Mouse (Mus musculus) ES-Bruce4 (cell line): Measurements from ENCODE around the gene Dpf3. TPM values are rescaled to one million over a fixed set of nuclear protein-coding genes. Genes with fewer than 3 reads are reported as not detected.

ENCODE experiments used
- H3K27ac ChIP-seq: 2 replicates; pipeline ENCODE4 v1.5.1; 2012; ENCODE audit warnings: low read length, inconsistent platforms; ENCODE audit not compliant: insufficient read depth
- H3K27me3 ChIP-seq: 2 replicates; pipeline ENCODE4 v1.6.1; 2012; ENCODE audit warnings: mild to moderate bottlenecking, low read length, inconsistent platforms; ENCODE audit not compliant: control insufficient read depth, poor library complexity, insufficient read depth, severe bottlenecking
- H3K36me3 ChIP-seq: 2 replicates; pipeline ENCODE4 v1.6.1; 2012; ENCODE audit warnings: inconsistent platforms, mild to moderate bottlenecking, low read length, moderate library complexity; ENCODE audit not compliant: control insufficient read depth, poor library complexity, insufficient read depth, severe bottlenecking
- H3K4me1 ChIP-seq: one replicate; pipeline ENCODE4 v1.8.1; 2011; ENCODE audit warnings: low read length; ENCODE audit not compliant: control insufficient read depth, insufficient read depth
- H3K4me3 ChIP-seq: 2 replicates; pipeline ENCODE4 v1.5.1; 2011; ENCODE audit warnings: low read depth, mild to moderate bottlenecking, low read length
- H3K9ac ChIP-seq: 2 replicates; pipeline ENCODE4 v1.6.1; 2012; ENCODE audit warnings: low read depth, mild to moderate bottlenecking, inconsistent platforms; ENCODE audit not compliant: poor library complexity, severe bottlenecking
- H3K9me3 ChIP-seq: replicated peaks from 2 replicates; pipeline ENCODE4 v1.6.1; 2012; ENCODE audit warnings: mild to moderate bottlenecking, low read length, inconsistent platforms; ENCODE audit not compliant: control insufficient read depth, poor library complexity, insufficient read depth, severe bottlenecking
- CTCF ChIP-seq: IDR thresholded peaks from one replicate; pipeline ENCODE4 v1.8.1; 2011; ENCODE audit warnings: low read depth, low read length
- EP300 ChIP-seq: IDR thresholded peaks from 2 replicates; pipeline ENCODE4 v1.6.1; 2011; ENCODE audit warnings: low read depth, low read length; ENCODE audit not compliant: insufficient read depth
- POLR2A ChIP-seq: IDR thresholded peaks from one replicate; pipeline ENCODE4 v1.8.1; 2011; ENCODE audit warnings: low read length; ENCODE audit not compliant: insufficient read depth
- polyA plus RNA-seq: library from polyadenylated mRNA; stranded (reverse); fragments of >200 nt; gene quantifications from 2 replicates; pipeline ENCODE4 v1.2.4, GENCODE M21; 2011; ENCODE audit warnings: low read depth; ENCODE audit not compliant: missing spikeins, insufficient read depth, insufficient read length

Dpf3 gene
- polyA plus RNA-seq, 1 experiment, result not detected

DNA sequence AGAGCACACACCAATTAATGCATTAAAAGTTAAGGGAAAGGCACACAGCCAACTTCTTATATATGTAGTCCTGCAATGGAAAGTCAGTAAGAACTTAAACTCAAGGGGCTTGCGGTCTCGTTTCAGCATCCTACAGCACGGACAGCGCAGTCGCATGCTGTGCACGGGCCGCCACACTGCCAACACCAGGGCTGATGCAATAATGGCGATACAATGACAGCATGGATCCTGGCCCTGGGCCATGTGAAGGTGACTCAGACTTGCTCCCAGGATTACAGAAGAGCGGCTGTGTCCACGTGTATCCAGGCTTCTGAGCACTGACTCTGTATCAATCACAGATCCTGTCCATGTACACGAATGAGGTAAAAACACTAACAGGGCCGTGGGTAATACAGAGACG lies 158.6 kb downstream of the Dpf3 start:
- no peak overlapping the region for H3K4me3 ChIP-seq
- H3K27me3 ChIP-seq, result no peaks in the 10 kb centered on the region
- no peaks in the 10 kb centered on the region for H3K9me3 ChIP-seq
- no peak overlapping the region for H3K27ac ChIP-seq
- TF ChIP-seq EP300 (peak; percentile 36; the same call in 1 of the 2 replicates), POLR2A (no peak), CTCF (no peak)
- H3K4me1 ChIP-seq, result peaks cover 2% of the 10 kb centered on the region
- no peaks in the 10 kb centered on the region for H3K36me3 ChIP-seq
- H3K9ac ChIP-seq, result no peak overlapping the region

DNA sequence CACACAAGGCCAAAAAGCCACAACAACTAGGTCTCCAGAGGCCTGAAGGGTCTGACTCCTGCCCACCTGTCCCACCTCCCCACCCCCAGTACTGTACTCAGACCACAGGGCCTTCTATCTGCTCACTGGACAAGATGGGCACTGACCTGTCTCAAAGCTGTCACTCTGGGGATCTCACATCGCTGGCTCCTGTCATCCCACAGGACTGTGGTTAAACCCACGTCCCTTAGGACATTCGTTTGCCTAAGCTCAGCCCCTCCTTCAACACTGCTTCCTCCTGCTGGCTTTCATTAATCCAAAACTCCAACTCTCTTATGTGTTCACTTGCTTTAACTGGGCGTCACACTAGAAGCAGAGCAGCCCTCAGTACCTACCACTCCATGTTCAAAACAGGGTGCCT lies 159.0 kb downstream of the Dpf3 start:
- Histone ChIP-seq H3K4me1 (peaks cover 2% of the 10 kb centered on the region), H3K36me3 (no peaks in the 10 kb centered on the region), H3K4me3 (no peak overlapping the region), H3K27ac (no peak overlapping the region), H3K9ac (no peak overlapping the region), H3K27me3 (no peaks in the 10 kb centered on the region), H3K9me3 (no peaks in the 10 kb centered on the region)
- TF ChIP-seq EP300, result no peak
- no peak for TF ChIP-seq POLR2A
- TF ChIP-seq CTCF, result no peak

DNA sequence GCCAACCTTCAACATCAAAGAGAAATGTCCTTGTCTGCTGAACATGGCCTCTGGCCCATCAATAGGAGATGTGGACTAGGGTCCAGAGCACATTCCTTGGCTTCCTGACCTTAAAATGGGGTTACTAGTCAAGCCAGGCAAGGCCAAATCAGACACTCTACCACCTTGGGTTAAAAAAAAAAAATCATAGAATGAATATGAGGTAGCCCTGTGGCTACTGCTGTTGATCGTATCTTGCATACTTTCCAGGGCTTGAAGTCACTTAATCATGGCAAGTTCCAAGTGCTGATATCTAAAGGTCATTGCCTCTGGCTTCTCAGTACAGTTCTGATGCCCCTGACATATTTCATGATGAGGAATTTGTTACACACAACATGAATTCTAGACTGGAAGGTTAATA lies 160.1 kb downstream of the Dpf3 start:
- Histone ChIP-seq H3K36me3 (no peaks in the 10 kb centered on the region), H3K9ac (no peak overlapping the region), H3K4me1 (peaks cover 2% of the 10 kb centered on the region), H3K27me3 (no peaks in the 10 kb centered on the region), H3K9me3 (no peaks in the 10 kb centered on the region), H3K27ac (no peak overlapping the region), H3K4me3 (no peak overlapping the region)
- TF ChIP-seq CTCF, result no peak
- no peak for TF ChIP-seq POLR2A
- no peak for TF ChIP-seq EP300

DNA sequence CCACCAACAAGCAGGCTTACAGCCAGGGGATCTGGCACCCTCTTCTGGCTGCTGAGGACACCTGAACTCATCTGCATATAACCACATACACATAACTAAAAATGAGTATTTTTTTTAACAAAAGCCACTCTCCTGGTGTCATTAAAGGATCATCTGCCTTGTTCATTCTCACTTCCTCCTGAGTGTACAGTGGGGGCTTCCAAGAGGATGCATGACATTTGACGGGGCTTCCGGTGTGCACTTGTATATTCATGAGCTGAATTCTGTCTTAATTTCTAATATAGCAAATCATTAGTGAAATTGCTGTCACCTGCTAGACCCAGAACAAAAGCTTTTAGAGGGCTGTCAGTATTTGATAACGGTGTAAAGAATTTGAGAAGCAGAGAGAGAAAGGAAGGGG lies 166.8 kb downstream of the Dpf3 start:
- TF ChIP-seq CTCF (peak; percentile 12), POLR2A (no peak)
- H3K4me3 ChIP-seq, result no peak overlapping the region
- H3K27me3 ChIP-seq, result no peaks in the 10 kb centered on the region
- no peak overlapping the region for H3K9ac ChIP-seq
- no peaks in the 10 kb centered on the region for H3K4me1 ChIP-seq
- H3K9me3 ChIP-seq, result no peaks in the 10 kb centered on the region
- no peak overlapping the region for H3K27ac ChIP-seq
- no peaks in the 10 kb centered on the region for H3K36me3 ChIP-seq

DNA sequence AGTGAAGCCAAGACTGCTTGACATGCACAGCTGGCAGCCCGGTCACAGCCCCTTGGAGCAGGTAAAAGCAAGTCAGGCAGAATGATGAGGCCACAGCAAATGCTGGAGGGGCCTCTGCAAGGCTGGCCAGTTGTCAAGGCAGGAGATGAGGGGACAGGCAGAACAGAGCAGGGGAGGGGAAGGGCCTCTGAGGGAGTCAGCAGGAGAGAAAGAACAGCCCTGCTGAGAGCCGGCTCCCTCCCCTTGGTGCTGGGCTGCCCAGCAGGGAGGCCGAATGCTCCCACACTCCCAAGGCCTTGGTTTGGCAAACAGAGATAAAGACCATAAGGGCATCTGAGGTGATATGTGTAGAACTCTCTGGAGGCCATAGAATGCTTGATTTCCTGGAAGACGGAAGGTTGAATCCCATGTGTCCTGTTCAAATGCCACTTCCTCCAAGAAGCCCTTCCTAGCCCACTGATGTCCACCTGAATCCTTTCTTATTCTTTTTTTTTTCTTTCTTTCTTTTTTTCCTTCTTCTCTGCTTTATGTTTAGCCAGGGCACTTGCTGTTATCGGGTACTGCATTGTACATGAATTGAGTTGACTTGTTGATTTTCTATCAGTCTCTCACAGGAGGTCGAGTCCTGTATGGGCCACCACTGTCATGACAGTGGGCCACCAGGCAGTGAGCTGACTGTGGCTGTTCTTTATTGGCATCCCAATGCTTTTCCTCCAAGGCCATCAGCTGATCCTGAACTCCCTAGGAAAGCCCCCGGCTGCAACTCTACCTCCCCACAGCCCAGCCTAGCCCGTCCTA lies 169.7 kb downstream of the Dpf3 start:
- H3K27me3 ChIP-seq, result no peaks in the 10 kb centered on the region
- TF ChIP-seq POLR2A (no peak), EP300 (no peak), CTCF (no peak)
- H3K36me3 ChIP-seq, result no peaks in the 10 kb centered on the region
- no peak overlapping the region for H3K9ac ChIP-seq
- no peaks in the 10 kb centered on the region for H3K9me3 ChIP-seq
- no peak overlapping the region for H3K4me3 ChIP-seq
- H3K4me1 ChIP-seq, result no peaks in the 10 kb centered on the region
- no peak overlapping the region for H3K27ac ChIP-seq

DNA sequence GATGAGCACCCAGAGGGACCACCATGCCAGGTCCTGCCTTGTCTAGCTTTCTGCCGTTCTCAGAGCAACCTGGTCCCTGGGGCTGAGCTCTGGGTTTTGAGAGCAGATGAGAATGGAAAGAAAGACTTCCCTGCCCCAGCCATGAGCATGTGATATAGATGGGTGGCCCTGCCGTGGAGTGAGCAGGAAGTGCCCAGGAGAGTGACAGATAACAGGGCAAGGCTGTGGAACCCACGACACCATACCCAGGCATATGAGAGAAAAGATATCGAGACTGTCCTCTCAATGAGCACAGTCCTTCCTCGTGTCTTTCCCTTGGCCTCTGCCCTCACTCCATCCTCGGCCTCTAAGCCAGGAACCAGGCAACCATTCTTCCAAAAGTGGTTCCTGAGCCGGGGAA lies 172.8 kb downstream of the Dpf3 start:
- H3K27me3 ChIP-seq, result no peaks in the 10 kb centered on the region
- H3K9me3 ChIP-seq, result no peaks in the 10 kb centered on the region
- H3K36me3 ChIP-seq, result no peaks in the 10 kb centered on the region
- TF ChIP-seq CTCF (no peak), POLR2A (no peak), EP300 (no peak)
- no peak overlapping the region for H3K9ac ChIP-seq
- no peak overlapping the region for H3K27ac ChIP-seq
- H3K4me1 ChIP-seq, result no peaks in the 10 kb centered on the region
- H3K4me3 ChIP-seq, result no peak overlapping the region
